8 mouse cellular contexts compared by ENCODE assay signal in genomic region chr16:22656533-22657444, GRCm38 (mm10). TPM values are rescaled to one million over a fixed set of nuclear protein-coding genes. Genes with fewer than 3 reads are reported as not detected.
DNase-seq lines count a peak whose midpoint lies in the region; ATAC-seq and TF ChIP-seq lines count a peak whose summit lies in the region.

Gene Dgkg, minus strand, starts transcription at chr16:22657221.

- peak within 1 kb of the TSS; percentile 41 for H3K4me3 ChIP-seq in heart, adult 2 months
- H3K4me3 ChIP-seq in limb, embryonic 11.5 days (ENCODE audit: low read depth, low read length): peak within 1 kb of the TSS; percentile 48
- H3K4me3 ChIP-seq in midbrain, embryonic 10.5 days: peak within 1 kb of the TSS; percentile 67

- H3K4me2 ChIP-seq in limb, embryonic 11.5 days (ENCODE audit: low read depth, severe bottlenecking): peak within 1 kb of the TSS; percentile 86

- no peak for TF ChIP-seq POLR2A in heart, adult 2 months (IDR thresholded peaks at IDR 0.05; ENCODE audit: insufficient read depth, low read depth, low read length)

- DNase-seq in adrenal gland, postnatal 25 days: peak; percentile 35
- DNase-seq in embryo, embryonic 11 days: peak; percentile 54
- peak; percentile 46 to 74 for DNase-seq in heart, adult 2 months
- peak; percentile 23 for DNase-seq in kidney, adult 9 months
- peak; percentile 49 for DNase-seq in limb, embryonic 11.5 days (ENCODE audit: low spot score)
- peak; percentile 48 for DNase-seq in midbrain, embryonic 10.5 days (ENCODE audit: low spot score)
- DNase-seq in spleen, adult 18-20 months: peak; percentile 74
- no peak for DNase-seq in adipocyte (ENCODE audit: low spot score)

- WGBS in heart, adult 2 months: 1% methylated on average over 62 of the region's 63 CpGs
- 2% methylated on average over 60 of the region's 63 CpGs for WGBS in limb, embryonic 11.5 days
- 1% methylated on average over 63 of the region's 63 CpGs for WGBS in midbrain, embryonic 10.5 days

- peak within 1 kb of the TSS; percentile 4; the same call in 1 of the 2 replicates for H3K9ac ChIP-seq in heart, adult 2 months (ENCODE audit: low read depth, low read length)
- H3K9ac ChIP-seq in limb, embryonic 11.5 days (ENCODE audit: low read length): 0 out of 2 replicates have a peak within 1 kb of the TSS, but pooled peaks have one; percentile 22

- H3K4me1 ChIP-seq in heart, adult 2 months (ENCODE audit: control insufficient read depth, insufficient read depth, low read length): no peaks in the 10 kb centered on the region
- H3K4me1 ChIP-seq in limb, embryonic 11.5 days (ENCODE audit: control insufficient read depth, insufficient read depth, low read length): 0 out of 2 replicates have a peak, but pooled peaks cover 3% of the 10 kb centered on the region
- H3K4me1 ChIP-seq in midbrain, embryonic 10.5 days: peaks cover 20% of the 10 kb centered on the region

- peaks cover 7% of the 10 kb centered on the region for H3K27me3 ChIP-seq in heart, adult 2 months (ENCODE audit: control insufficient read depth, insufficient read depth, low read length)
- peaks cover 32% of the 10 kb centered on the region for H3K27me3 ChIP-seq in limb, embryonic 11.5 days (ENCODE audit: control insufficient read depth, insufficient read depth, low read length)
- peaks cover 53% of the 10 kb centered on the region for H3K27me3 ChIP-seq in midbrain, embryonic 10.5 days (ENCODE audit: low read depth, poor library complexity, severe bottlenecking)

- TF ChIP-seq EP300 in heart, adult 2 months (IDR thresholded peaks at IDR 0.05; ENCODE audit: insufficient read depth, low read depth, low read length): no peak

- no peak within 1 kb of the TSS for H3K27ac ChIP-seq in heart, adult 2 months
- H3K27ac ChIP-seq in limb, embryonic 11.5 days (replicated peaks; ENCODE audit: low read depth, low read length): no peak within 1 kb of the TSS
- H3K27ac ChIP-seq in midbrain, embryonic 10.5 days (replicated peaks): 0 out of 2 replicates have a peak within 1 kb of the TSS, but pooled peaks have one; percentile 50

- intact Hi-C loops in heart, adult 2 months (cut with DNase I): no loop called here

- TF ChIP-seq CTCF in heart, adult 2 months (IDR thresholded peaks at IDR 0.05): no peak

- no peak; the same call in 1 of the 2 replicates for ATAC-seq in limb, embryonic 11.5 days (ENCODE audit: insufficient number of reproducible peaks, low FRiP score, low TSS enrichment, low read depth)

- no peaks in the 10 kb centered on the region for H3K9me3 ChIP-seq in limb, embryonic 11.5 days (ENCODE audit: control insufficient read depth, low read length)
- H3K9me3 ChIP-seq in midbrain, embryonic 10.5 days (replicated peaks): no peaks in the 10 kb centered on the region

- H3K79me2 ChIP-seq in heart, adult 2 months (replicated peaks; ENCODE audit: control insufficient read depth, insufficient read depth, low read length): no peaks in the 10 kb centered on the region

- H3K36me3 ChIP-seq in heart, adult 2 months (ENCODE audit: control insufficient read depth, insufficient read depth, low read length): no peaks in the 10 kb centered on the region
- H3K36me3 ChIP-seq in limb, embryonic 11.5 days (ENCODE audit: control insufficient read depth, insufficient read depth, low read length): no peaks in the 10 kb centered on the region
- no peaks in the 10 kb centered on the region for H3K36me3 ChIP-seq in midbrain, embryonic 10.5 days

RNA-seq across cellular contexts. Expression of gene Dgkg, which starts in this region (rescaled TPM):
- total RNA-seq in adrenal gland, postnatal 25 days (2021): 2.7 and 3.6 TPM in 2 replicates
- under 1 TPM; 0.39 to 0.96 TPM for total RNA-seq in heart, adult 2 months (2021)
- 0.25 and 0.26 TPM in 2 replicates for polyA plus RNA-seq in heart, adult 2 months (2012; rRNA removed)
- polyA plus RNA-seq in limb, embryonic 11.5 days (2014; fragmentation: Nextera tagmentation; extraction: Ambion mirVana): 0.16 and 0.50 TPM in 2 replicates
- 0.07 and 0.10 TPM in 2 replicates for polyA plus RNA-seq in midbrain, embryonic 10.5 days (2016; fragmentation: Nextera tagmentation; extraction: Ambion mirVana)

Comparison
In these comparisons a context has a peak if more than half of its experiments do, and no peak if none do; other contexts are left out.
1. Peak in DNase-seq, H3K4me3 ChIP-seq and H3K9ac ChIP-seq in heart, adult 2 months; RNA of the gene not detected or under 1 TPM.
2. Peak in DNase-seq, H3K4me3 ChIP-seq, H3K9ac ChIP-seq and H3K4me2 ChIP-seq in limb, embryonic 11.5 days; RNA of the gene not detected or under 1 TPM.
3. Peak in DNase-seq, H3K4me3 ChIP-seq and H3K27ac ChIP-seq in midbrain, embryonic 10.5 days; RNA of the gene not detected or under 1 TPM.